Comparison of ENCODE assay signal across 10 mouse cellular contexts in the genomic region with DNA sequence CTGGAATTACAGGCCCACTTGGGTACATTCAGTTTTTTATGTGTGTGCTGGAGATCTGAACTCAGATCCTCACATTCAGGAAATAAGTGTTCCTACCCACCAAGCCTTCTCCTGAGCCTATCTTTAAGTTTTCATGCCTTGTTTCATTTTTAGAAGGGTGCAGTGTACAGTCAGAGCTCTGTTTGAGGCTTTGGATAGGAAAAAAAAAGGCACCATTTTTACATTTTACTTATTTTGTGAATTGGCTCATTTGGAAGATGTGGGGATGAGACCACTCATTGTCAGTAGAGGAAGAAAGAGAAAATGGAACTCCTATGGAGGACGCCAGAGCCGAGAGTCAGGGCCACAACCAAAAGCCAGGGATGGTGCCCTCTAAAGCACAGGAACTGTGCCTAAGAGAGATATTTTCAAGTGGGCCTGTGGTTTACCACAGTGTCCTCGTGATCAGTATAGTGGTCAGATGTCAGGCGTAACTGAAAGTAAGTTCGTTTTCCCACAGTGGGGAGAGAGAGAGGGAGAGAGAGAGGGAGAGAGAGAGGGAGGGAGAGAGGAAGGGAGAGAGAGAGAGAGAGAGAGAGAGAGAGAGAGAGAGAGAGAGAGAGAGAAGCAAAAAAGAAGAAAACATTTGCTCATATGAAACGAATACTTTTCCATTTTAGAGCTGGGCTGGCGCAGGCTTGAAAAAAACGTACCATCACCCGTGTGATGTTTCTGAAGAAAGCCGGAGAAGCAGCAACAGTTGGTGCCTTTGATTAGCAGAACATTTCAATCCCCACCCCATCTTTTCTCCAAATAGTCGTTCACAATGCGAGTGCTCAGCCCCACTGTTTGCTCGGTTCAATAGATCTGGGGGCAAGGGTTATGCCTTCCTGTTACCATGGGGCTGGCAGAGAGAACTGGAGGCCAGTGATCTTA.
DNase-seq lines count a peak whose midpoint lies in the region; ATAC-seq and TF ChIP-seq lines count a peak whose summit lies in the region.
"Had no signal": no experiment of that assay in that cellular context is flagged by ENCODE, and none has a peak within 500 bp of the region (broad histone marks: within the 10 kb centered on the region; RNA-seq: fewer than 3 reads in every experiment).

No protein-coding gene starts in this region.

- H3K79me2 ChIP-seq in myocyte (ENCODE audit: control insufficient read depth, insufficient read depth), result no peaks in the 10 kb centered on the region

- H3ac ChIP-seq in myocyte (ENCODE audit: control insufficient read depth, insufficient read length), result no peak overlapping the region

- TF ChIP-seq POLR2A in myocyte (IDR thresholded peaks at IDR 0.05; ENCODE audit: insufficient read length, low read depth), result no peak

- intact Hi-C loops in gastrocnemius, adult 2 months (cut with DNase I), result no loop called here
- intact Hi-C loops in gastrocnemius, postnatal 14 days (cut with DNase I; ENCODE audit: low total_unique reads), result no loop called here

- peak; percentile 90 to 94 for ATAC-seq in hematopoietic stem cell, adult 5-6 weeks (replicated peaks in 1 of 2; ENCODE audit: insufficient read depth in 1 of 2, low FRiP score in 2 of 2, low TSS enrichment in 1 of 2, low read depth in 1 of 2, poor library complexity in 2 of 2, severe bottlenecking in 2 of 2)
- ATAC-seq in forebrain, embryonic 15.5 days (replicated peaks), result no peak

- H3K4me2 ChIP-seq in myocyte (ENCODE audit: low read depth), result peak overlapping the region; percentile 81
- H3K4me2 ChIP-seq in forebrain, embryonic 15.5 days (replicated peaks), result no peak overlapping the region

- peak overlapping the region; percentile 4; the same call in 1 of the 2 replicates for H3K27ac ChIP-seq in gastrocnemius, adult 2 months
- no peak overlapping the region; the same call in 1 of the 2 replicates for H3K27ac ChIP-seq in forebrain, embryonic 15.5 days (replicated peaks)

- no peaks in the 10 kb centered on the region for H3K9me3 ChIP-seq in forebrain, embryonic 15.5 days

- H3K36me3 ChIP-seq in myocyte (ENCODE audit: control insufficient read depth, insufficient read depth), result no peaks in the 10 kb centered on the region
- no peaks in the 10 kb centered on the region for H3K36me3 ChIP-seq in forebrain, embryonic 15.5 days

- TF ChIP-seq CTCF in gastrocnemius, adult 2 months (IDR thresholded peaks at IDR 0.05), result no peak

- peak overlapping the region; percentile 32 for H3K4me3 ChIP-seq in gastrocnemius, adult 2 months
- no peak overlapping the region for H3K4me3 ChIP-seq in myocyte
- no peak overlapping the region for H3K4me3 ChIP-seq in forebrain, embryonic 15.5 days

- no peak for DNase-seq in gastrocnemius, adult 2 months
- no peak for DNase-seq in gastrocnemius, postnatal 14 days
- peak; percentile 85 for DNase-seq in CD4-positive helper T cell, adult 2 months (ENCODE audit: low read depth, low spot score)
- DNase-seq in urinary bladder, adult 2 months (ENCODE audit: low spot score), result no peak
- no peak for DNase-seq in frontal cortex, postnatal 25 days (ENCODE audit: low spot score in 2 of 2)
- DNase-seq: right cerebral cortex, adult 18-20 months had no signal

- H3K4me1 ChIP-seq in forebrain, embryonic 15.5 days, result 0 out of 2 replicates have a peak, but pooled peaks cover 3% of the 10 kb centered on the region

- no peaks in the 10 kb centered on the region for H3K27me3 ChIP-seq in myocyte (ENCODE audit: control insufficient read depth, insufficient read depth, insufficient read length)
- no peaks in the 10 kb centered on the region for H3K27me3 ChIP-seq in forebrain, embryonic 15.5 days
- H3K27me3 ChIP-seq: Patski had no signal

- H3K9ac ChIP-seq in forebrain, embryonic 15.5 days (replicated peaks), result no peak overlapping the region

- WGBS in forebrain, embryonic 15.5 days, result 49% methylated on average over 13 of the region's 13 CpGs

TF ChIP-seq in myocyte, 11 proteins besides CTCF, POLR2A, EP300 and RAD21:
- TF ChIP-seq SRF (IDR thresholded peaks at IDR 0.05; ENCODE audit: control insufficient read depth, insufficient read length, low read depth) (no peak), USF1 (IDR thresholded peaks at IDR 0.05; ENCODE audit: low read depth) (peak; percentile 94)
